Mouse (Mus musculus) erythroblast, embryonic 14.5 days (primary cell): ENCODE measurements around the gene Scd3. TPM values are rescaled to one million over a fixed set of nuclear protein-coding genes. Genes with fewer than 3 reads are reported as not detected.
A peak's percentile ranks its signal among the peaks of the same experiment; 100 is the strongest.
"Not testable (repeated sequence)": the region's sequence is repeated elsewhere in the genome, so short reads cannot be mapped to it uniquely, and the experiment has no call there.

Source experiments
- H3K27me3 ChIP-seq: 2 replicates; pipeline ENCODE4 v1.6.1; 2012; ENCODE audit warnings: inconsistent platforms; ENCODE audit not compliant: control insufficient read depth
- H3K36me3 ChIP-seq: 2 replicates; pipeline ENCODE4 v1.6.1; 2012; ENCODE audit warnings: mild to moderate bottlenecking, inconsistent platforms; ENCODE audit not compliant: control insufficient read depth
- H3K4me1 ChIP-seq: 2 replicates; pipeline ENCODE4 v1.6.1; 2012; ENCODE audit warnings: inconsistent platforms; ENCODE audit not compliant: control insufficient read depth
- H3K4me3 ChIP-seq: replicated peaks from 2 replicates; pipeline ENCODE3; 2012; ENCODE audit warnings: moderate library complexity, mild to moderate bottlenecking, inconsistent platforms
- H3K9me3 ChIP-seq: 2 replicates; pipeline ENCODE4 v1.6.1; 2012; ENCODE audit warnings: low read length, inconsistent platforms, mixed read lengths; ENCODE audit not compliant: control insufficient read depth
- GATA1 ChIP-seq: IDR thresholded peaks from 2 replicates; pipeline ENCODE4 v1.6.1; 2012; ENCODE audit warnings: low read length, inconsistent platforms, mixed read lengths
- TAL1 ChIP-seq: IDR thresholded peaks from 3 replicates; pipeline ENCODE4 v1.6.1; 2012; ENCODE audit warnings: low read length, inconsistent platforms, mixed read lengths
- polyA plus RNA-seq: library from polyadenylated mRNA; stranded (reverse); fragments of >175 nt; gene quantifications from 2 replicates; pipeline ENCODE4 v1.2.3, GENCODE M21; 2012

Scd3 gene
- polyA plus RNA-seq, 1 experiment, result not detected

DNA sequence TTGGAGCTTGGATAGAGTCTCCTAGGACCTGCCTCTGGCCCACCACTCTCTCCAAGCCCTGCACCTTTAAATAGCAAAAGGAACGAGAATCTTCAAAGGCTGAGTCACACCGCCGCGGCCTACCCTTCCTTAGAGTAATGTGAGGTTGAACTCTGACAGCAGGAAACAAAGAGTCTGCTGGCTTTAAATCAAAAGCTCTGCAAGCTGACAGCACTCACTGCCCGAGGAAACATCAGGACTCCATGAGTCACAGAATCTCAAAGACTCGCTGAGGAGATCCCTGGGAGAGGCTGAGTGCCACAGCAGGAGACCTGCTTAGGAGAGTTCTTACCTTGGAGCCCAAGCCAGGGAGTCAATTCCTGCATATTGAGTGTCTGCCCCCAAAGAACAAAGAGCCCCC lies 77.7 kb downstream of the Scd3 start:
- Histone ChIP-seq H3K9me3 (no peaks in the 10 kb centered on the region), H3K4me1 (peaks cover 54% of the 10 kb centered on the region), H3K27me3 (no peaks in the 10 kb centered on the region), H3K36me3 (no peaks in the 10 kb centered on the region), H3K4me3 (no peak overlapping the region)
- TF ChIP-seq GATA1, result no peak
- no peak for TF ChIP-seq TAL1

GRCm38 (mm10) chr19:44281825-44282447 lies 78.9 kb downstream of the Scd3 start:
- H3K9me3 ChIP-seq, H3K36me3 ChIP-seq, H3K27me3 ChIP-seq, H3K4me3 ChIP-seq: not testable (repeated sequence)
- H3K4me1 ChIP-seq, result peaks cover 66% of the 10 kb centered on the region

DNA sequence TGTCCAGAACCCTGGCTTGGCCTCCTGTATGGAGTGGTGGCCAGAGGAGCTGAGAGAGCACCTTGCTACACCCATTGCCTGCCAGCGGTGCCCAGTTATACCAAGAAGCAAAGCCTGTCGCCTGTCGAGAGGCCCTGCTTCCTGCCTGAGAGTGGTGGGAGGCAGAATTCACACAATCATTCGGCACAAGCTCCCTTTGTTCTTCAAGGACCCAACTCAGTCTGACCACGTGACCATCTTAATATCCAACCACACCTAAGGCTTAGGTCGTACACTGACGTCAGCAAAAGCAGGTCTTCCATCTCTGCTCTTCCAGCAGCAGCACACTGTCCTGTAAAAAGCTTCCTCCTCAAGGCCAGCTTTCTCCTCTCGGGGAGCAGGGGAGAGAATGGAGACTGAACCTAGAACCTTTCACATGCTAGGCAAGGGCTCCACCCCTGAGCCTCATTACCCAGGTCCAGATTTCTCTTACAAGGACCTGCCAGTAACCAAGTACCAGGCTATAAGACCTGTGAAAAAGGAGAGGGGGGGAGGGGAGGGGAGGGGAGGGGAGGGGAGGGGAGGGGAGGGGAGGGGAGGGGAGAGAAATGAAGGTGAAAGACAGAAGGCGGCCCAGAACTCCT lies 79.6 kb downstream of the Scd3 start:
- Histone ChIP-seq H3K27me3 (no peaks in the 10 kb centered on the region), H3K9me3 (no peaks in the 10 kb centered on the region), H3K36me3 (no peaks in the 10 kb centered on the region), H3K4me3 (peak overlapping the region; percentile 35), H3K4me1 (peaks cover 73% of the 10 kb centered on the region)
- TF ChIP-seq GATA1 (no peak), TAL1 (no peak)

DNA sequence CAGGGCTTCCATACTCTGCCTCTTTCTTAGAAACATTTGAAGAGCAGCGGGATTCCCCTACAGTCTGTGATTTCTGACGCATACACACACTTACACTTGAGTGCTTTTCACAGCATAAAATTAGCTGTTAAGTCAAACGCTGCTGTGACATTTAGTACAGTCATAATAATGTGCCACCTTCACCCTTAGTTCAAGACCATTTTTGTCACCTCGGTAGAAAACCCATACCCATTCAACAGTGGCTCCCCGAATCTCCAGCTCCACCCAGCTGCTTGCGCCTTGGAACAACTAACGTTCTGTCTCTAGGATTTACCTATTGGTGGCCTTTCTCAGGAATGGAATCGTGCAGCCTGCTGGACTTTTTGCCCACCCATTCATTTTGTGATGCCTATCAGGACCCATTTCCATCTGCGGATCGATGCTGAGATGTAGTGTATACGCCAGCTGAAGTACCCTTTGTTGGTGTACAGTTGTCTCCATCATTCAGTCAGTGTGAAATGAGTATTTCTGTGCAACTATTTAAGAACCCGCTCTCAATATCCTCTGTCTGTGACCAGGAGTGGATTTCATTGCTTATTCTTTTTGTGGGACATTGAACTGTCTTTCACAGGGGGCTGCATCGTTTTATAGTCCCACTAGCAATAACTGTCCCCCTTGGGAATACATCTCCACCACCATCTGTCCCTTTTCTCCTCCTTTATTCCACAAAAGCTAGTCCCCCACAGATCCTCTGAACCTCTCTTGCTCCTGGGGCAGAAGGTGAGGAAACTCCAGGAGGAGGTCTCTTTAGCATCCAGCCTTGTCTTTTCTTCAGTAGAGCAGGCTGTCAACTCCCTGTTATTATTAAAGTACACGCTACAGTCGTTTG lies 80.3 kb downstream of the Scd3 start:
- Histone ChIP-seq H3K27me3 (no peaks in the 10 kb centered on the region), H3K9me3 (no peaks in the 10 kb centered on the region), H3K4me1 (peaks cover 80% of the 10 kb centered on the region), H3K36me3 (no peaks in the 10 kb centered on the region), H3K4me3 (peak overlapping the region; percentile 71)
- TF ChIP-seq TAL1 (no peak), GATA1 (no peak)

- peak overlapping the region; percentile 71 for H3K4me3 ChIP-seq
- no peak for TF ChIP-seq GATA1
- no peak for TF ChIP-seq TAL1
- H3K4me1 ChIP-seq, result peaks cover 86% of the 10 kb centered on the region
- no peaks in the 10 kb centered on the region for H3K36me3 ChIP-seq
- no peaks in the 10 kb centered on the region for H3K27me3 ChIP-seq
- no peaks in the 10 kb centered on the region for H3K9me3 ChIP-seq
These were observed 81.1 kb downstream of the Scd3 start for GRCm38 (mm10) chr19:44284025-44284695.

DNA sequence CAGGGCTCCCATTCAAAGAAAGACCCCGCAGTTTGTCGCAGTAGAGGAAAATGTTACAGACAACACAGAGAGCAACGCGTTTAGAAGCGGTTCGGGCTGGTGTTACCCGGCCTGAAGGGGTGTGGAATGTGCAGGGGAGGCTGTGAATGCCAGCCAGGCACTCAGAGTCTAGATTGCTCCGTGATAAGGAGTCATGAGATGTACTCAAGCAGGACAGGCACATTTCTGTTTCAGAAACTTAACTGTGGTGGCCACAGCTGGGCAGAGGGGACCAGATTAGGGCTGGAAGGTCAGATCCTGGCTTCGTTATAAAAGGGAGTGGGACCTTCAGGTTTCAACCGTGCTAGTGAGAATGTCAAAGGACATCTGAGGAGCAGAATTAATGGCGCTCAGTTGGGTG lies 81.7 kb downstream of the Scd3 start:
- H3K4me1 ChIP-seq, result peaks cover 88% of the 10 kb centered on the region
- TF ChIP-seq GATA1, result peak; percentile 95
- no peak for TF ChIP-seq TAL1
- no peaks in the 10 kb centered on the region for H3K36me3 ChIP-seq
- H3K9me3 ChIP-seq, result no peaks in the 10 kb centered on the region
- H3K27me3 ChIP-seq, result no peaks in the 10 kb centered on the region
- H3K4me3 ChIP-seq, result peak overlapping the region; percentile 71

DNA sequence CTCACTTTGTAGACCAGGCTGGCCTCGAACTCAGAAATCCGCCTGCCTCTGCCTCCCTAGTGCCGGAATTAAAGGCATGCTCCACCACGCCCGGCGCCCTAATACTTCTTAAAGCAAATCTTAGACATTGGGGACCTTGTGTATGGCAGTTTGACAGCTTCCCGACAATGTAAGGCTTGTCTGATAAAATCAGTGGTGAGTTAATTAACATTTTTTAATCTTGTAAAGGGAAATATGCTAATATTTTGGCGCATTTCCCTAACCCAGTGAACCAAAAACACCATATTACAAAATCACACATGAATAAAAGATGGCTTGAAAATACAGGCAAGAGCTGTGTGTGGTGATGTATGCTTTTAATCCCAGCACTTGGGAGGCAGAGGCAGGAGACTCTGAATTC lies 82.5 kb downstream of the Scd3 start:
- TF ChIP-seq TAL1 (no peak), GATA1 (no peak)
- no peak overlapping the region for H3K4me3 ChIP-seq
- no peaks in the 10 kb centered on the region for H3K27me3 ChIP-seq
- no peaks in the 10 kb centered on the region for H3K36me3 ChIP-seq
- H3K9me3 ChIP-seq, result no peaks in the 10 kb centered on the region
- H3K4me1 ChIP-seq, result peaks cover 93% of the 10 kb centered on the region

DNA sequence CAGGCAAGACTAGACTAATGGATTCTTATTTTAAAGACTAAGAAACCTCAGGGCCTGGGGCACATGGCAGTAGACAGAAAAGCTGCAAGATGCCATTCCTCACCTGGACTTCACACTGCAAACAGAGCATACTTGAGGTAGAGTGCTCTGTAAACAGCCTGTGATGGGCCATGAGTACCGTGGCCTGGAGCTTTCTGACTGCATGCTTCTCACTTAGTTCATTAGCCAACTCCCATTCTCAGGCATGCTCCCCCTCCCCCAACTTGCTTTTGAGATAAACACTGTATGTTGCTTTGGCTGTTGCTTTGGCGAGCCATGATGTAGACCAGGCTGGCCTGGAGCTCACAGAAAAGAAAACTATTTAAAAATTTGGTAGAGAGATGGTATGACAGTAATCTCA lies 83.0 kb downstream of the Scd3 start:
- Histone ChIP-seq H3K36me3 (no peaks in the 10 kb centered on the region), H3K4me1 (peaks cover 90% of the 10 kb centered on the region), H3K27me3 (no peaks in the 10 kb centered on the region), H3K9me3 (no peaks in the 10 kb centered on the region), H3K4me3 (no peak overlapping the region)
- TF ChIP-seq GATA1 (no peak), TAL1 (no peak)
